Mouse (Mus musculus) lung, postnatal 0 days (tissue): ENCODE data around the gene Cdk5rap1.

Source experiments
- CTCF ChIP-seq: IDR thresholded peaks from 2 replicates; pipeline ENCODE4 v1.5.1; 2016; ENCODE audit warnings: antibody characterized with exemption, mild to moderate bottlenecking
- EP300 ChIP-seq: IDR thresholded peaks from 2 replicates; pipeline ENCODE4 v1.6.1; 2016; ENCODE audit warnings: antibody characterized with exemption, mild to moderate bottlenecking, control low read depth

DNA sequence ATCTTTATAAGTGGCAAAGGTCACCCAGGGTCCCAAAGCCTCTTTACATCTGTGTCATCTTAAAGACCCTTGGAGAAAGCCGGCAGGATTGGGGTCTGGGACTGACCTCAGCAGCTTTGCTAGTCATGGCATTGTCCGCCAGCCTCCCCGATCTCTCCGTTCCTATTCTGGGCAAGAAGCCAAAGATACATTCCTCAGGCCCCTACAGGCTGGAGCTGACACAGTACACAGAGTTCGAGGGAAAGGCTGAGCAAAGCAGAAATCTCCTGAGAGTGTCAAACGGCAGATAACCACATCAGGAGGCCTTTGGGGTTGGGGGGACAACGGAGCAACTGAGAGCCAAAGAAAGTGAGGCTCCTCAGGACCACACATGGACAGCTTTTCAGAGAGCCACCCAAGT lies 30.0 kb upstream of the Cdk5rap1 start:
- TF ChIP-seq CTCF, result peak; percentile 58
- TF ChIP-seq EP300, result no peak
